In the genomic region with DNA sequence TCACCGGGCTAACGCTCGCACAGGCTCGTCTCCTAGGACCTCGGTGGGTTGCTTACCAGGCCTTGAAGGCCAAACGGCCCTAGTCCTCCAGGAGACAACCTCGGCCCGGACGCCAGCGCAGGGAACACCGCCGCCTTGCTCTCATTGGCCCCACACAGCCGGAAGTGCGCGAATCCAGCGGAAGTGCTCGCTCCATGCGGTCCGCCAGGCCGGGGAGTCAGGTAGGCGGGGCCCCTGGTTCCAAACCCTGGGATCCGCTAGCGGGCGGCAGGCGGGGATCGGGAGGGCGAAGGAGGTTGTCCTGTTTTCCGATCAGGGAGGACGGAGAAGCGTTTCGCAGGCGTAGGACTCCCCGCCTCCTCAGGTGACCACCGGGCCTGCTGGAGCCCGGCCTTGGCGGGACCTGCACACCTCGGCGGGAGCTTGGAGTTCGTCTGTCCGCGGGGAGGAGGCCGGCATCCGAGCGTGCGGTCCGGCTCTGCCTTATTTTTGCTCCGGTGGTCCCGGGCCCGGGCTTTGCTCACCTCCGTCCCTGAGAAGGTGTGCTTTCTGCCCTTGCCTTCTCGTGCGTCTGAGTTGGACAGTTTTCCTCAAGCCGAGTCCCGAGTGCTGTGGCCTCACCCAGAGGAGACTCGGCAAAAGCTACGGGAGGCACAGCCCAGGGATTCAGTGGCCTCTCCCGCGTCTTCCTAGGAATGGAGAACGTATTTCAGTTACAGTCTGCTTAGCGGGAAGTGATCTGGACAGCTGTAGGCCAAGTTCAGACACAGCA, we compare ENCODE assay signal across 8 mouse cellular contexts. TPM values are rescaled to one million over a fixed set of nuclear protein-coding genes. Genes with fewer than 3 reads are reported as not detected.
DNase-seq lines count a peak whose midpoint lies in the region; ATAC-seq lines count a peak whose summit lies in the region.

A gene (minus strand): TSS at position 150 of the 772 bp plus-strand sequence.
A gene (plus strand): TSS at position 177 of the 772 bp plus-strand sequence.

- H3K4me1 ChIP-seq in brown adipose tissue, adult 24 weeks (ENCODE audit: control insufficient read depth, insufficient read depth, insufficient read length, low read length), result no peaks in the 10 kb centered on the region
- peaks cover 6 to 12% of the 10 kb centered on the region in 2 experiments for H3K4me1 ChIP-seq in heart, embryonic 14.5 days (ENCODE audit: control insufficient read depth in 2 of 2, insufficient read depth in 2 of 2, low read length in 2 of 2)
- H3K4me1 ChIP-seq in liver, embryonic 13.5 days (replicated peaks), result peaks cover 17% of the 10 kb centered on the region
- H3K4me1 ChIP-seq in stomach, embryonic 16.5 days (ENCODE audit: control insufficient read depth, insufficient read depth, low read length), result peaks cover 11% of the 10 kb centered on the region

- under 1% methylated on average over 60 of the region's 60 CpGs for WGBS in heart, embryonic 14.5 days
- under 1% methylated on average over 60 of the region's 60 CpGs for WGBS in liver, embryonic 13.5 days (ENCODE audit: insufficient replicate concordance)
- under 1% methylated on average over 60 of the region's 60 CpGs for whole genome bisulfite sequencing in stomach, embryonic 16.5 days

- H3K9me3 ChIP-seq in heart, embryonic 14.5 days (ENCODE audit: control insufficient read depth, low read length), result no peaks in the 10 kb centered on the region
- no peaks in the 10 kb centered on the region for H3K9me3 ChIP-seq in liver, embryonic 13.5 days (replicated peaks)
- H3K9me3 ChIP-seq in stomach, embryonic 16.5 days (replicated peaks; ENCODE audit: control insufficient read depth, low read length), result no peaks in the 10 kb centered on the region

- peaks cover 38% of the 10 kb centered on the region for H3K36me3 ChIP-seq in heart, embryonic 14.5 days (ENCODE audit: control insufficient read depth, insufficient read depth, low read length)
- peaks cover 37% of the 10 kb centered on the region for H3K36me3 ChIP-seq in liver, embryonic 13.5 days
- H3K36me3 ChIP-seq in stomach, embryonic 16.5 days (ENCODE audit: control insufficient read depth, insufficient read depth, low read length), result no peaks in the 10 kb centered on the region

- DNase-seq in CD4-positive, CD25-positive, alpha-beta regulatory T cell, adult 2 months (ENCODE audit: low read depth, low spot score), result peak; percentile 94
- DNase-seq in fat pad, adult 2 months (ENCODE audit: extremely low read depth, low read depth, low spot score), result peak; percentile 33
- peak; percentile 96 for DNase-seq in kidney, postnatal 14 days
- peak; percentile 90 for DNase-seq in liver, embryonic 13.5 days
- peak; percentile 98 for DNase-seq in neural tube, embryonic 10.5 days (ENCODE audit: extremely low spot score, low spot score)

- peak within 1 kb of the TSS; percentile 73 for H3K4me2 ChIP-seq in heart, embryonic 14.5 days (ENCODE audit: low read length)
- peak within 1 kb of the TSS; percentile 84 for H3K4me2 ChIP-seq in liver, embryonic 13.5 days
- peak within 1 kb of the TSS; percentile 61 for H3K4me2 ChIP-seq in stomach, embryonic 16.5 days (ENCODE audit: low read depth, low read length)

- peak; percentile 96 for ATAC-seq in heart, embryonic 14.5 days (ENCODE audit: insufficient number of reproducible peaks, insufficient read depth, low FRiP score, low read depth)
- ATAC-seq in liver, embryonic 13.5 days (ENCODE audit: low read depth), result peak; percentile 98
- peak; percentile 96 for ATAC-seq in stomach, embryonic 16.5 days (ENCODE audit: insufficient read depth, low FRiP score)

- H3K27ac ChIP-seq in brown adipose tissue, adult 24 weeks (replicated peaks; ENCODE audit: low read depth, low read length), result peak within 1 kb of the TSS; percentile 96
- H3K27ac ChIP-seq in heart, embryonic 14.5 days (replicated peaks in 1 of 2; ENCODE audit: control insufficient read depth in 1 of 2, insufficient read depth in 1 of 2, low read depth in 2 of 2, low read length in 2 of 2), result peak within 1 kb of the TSS; percentile 78 to 90
- H3K27ac ChIP-seq in liver, embryonic 13.5 days, result peak within 1 kb of the TSS; percentile 49
- peak within 1 kb of the TSS; percentile 79 for H3K27ac ChIP-seq in stomach, embryonic 16.5 days (ENCODE audit: low read length)

- H3K27me3 ChIP-seq in heart, embryonic 14.5 days (ENCODE audit: control insufficient read depth, insufficient read depth, low read length), result no peaks in the 10 kb centered on the region
- H3K27me3 ChIP-seq in liver, embryonic 13.5 days, result no peaks in the 10 kb centered on the region
- no peaks in the 10 kb centered on the region for H3K27me3 ChIP-seq in stomach, embryonic 16.5 days (ENCODE audit: control insufficient read depth, insufficient read depth, low read length)

- peak within 1 kb of the TSS; percentile 76 for H3K4me3 ChIP-seq in brown adipose tissue, adult 24 weeks (ENCODE audit: insufficient read depth, low read depth, low read length)
- H3K4me3 ChIP-seq in heart, embryonic 14.5 days (ENCODE audit: control insufficient read depth in 1 of 2, insufficient read depth in 1 of 2, low read depth in 1 of 2, low read length in 2 of 2), result peak within 1 kb of the TSS; percentile 76 to 91
- peak within 1 kb of the TSS; percentile 80 for H3K4me3 ChIP-seq in liver, embryonic 13.5 days (replicated peaks)
- peak within 1 kb of the TSS; percentile 74 for H3K4me3 ChIP-seq in stomach, embryonic 16.5 days (replicated peaks; ENCODE audit: low read length)

- peak within 1 kb of the TSS; percentile 84 for H3K9ac ChIP-seq in heart, embryonic 14.5 days (ENCODE audit: low read length)
- H3K9ac ChIP-seq in liver, embryonic 13.5 days, result peak within 1 kb of the TSS; percentile 85
- H3K9ac ChIP-seq in stomach, embryonic 16.5 days (ENCODE audit: low read length), result peak within 1 kb of the TSS; percentile 86

RNA-seq across cellular contexts. Expression of the first gene that starts in this region (rescaled TPM):
- polyA plus RNA-seq in brown adipose tissue, adult 24 weeks (2012; ENCODE audit: insufficient read depth, insufficient read length, missing spikeins), result 17.7 and 20.2 TPM in 2 replicates
- 13.4 and 14.8 TPM in 2 replicates for polyA plus RNA-seq in heart, embryonic 14.5 days (2014; fragmentation: Nextera tagmentation; extraction: Ambion mirVana)
- 6.5 and 6.7 TPM in 2 replicates for polyA plus RNA-seq in liver, embryonic 13.5 days (2015; fragmentation: Nextera tagmentation; extraction: Ambion mirVana)
- polyA plus RNA-seq in stomach, embryonic 16.5 days (2015; fragmentation: Nextera tagmentation; extraction: Ambion mirVana), result 9.3 and 9.6 TPM in 2 replicates

RNA-seq across cellular contexts. Expression of the second gene that starts in this region (rescaled TPM):
- 40.2 and 40.9 TPM in 2 replicates for polyA plus RNA-seq in brown adipose tissue, adult 24 weeks (2012; ENCODE audit: insufficient read depth, insufficient read length, missing spikeins)
- 32.1 and 39.8 TPM in 2 replicates for polyA plus RNA-seq in heart, embryonic 14.5 days (2014; fragmentation: Nextera tagmentation; extraction: Ambion mirVana)
- 19.6 and 20.5 TPM in 2 replicates for polyA plus RNA-seq in liver, embryonic 13.5 days (2015; fragmentation: Nextera tagmentation; extraction: Ambion mirVana)
- polyA plus RNA-seq in stomach, embryonic 16.5 days (2015; fragmentation: Nextera tagmentation; extraction: Ambion mirVana), result 33.3 and 35.9 TPM in 2 replicates

Comparison
In these comparisons a context has a peak if more than half of its experiments do, and no peak if none do; other contexts are left out.
1. Peak in every context shown above with its lines: DNase-seq, ATAC-seq, H3K4me3 ChIP-seq and H3K27ac ChIP-seq.
2. DNase-seq: peak in every context shown above with its lines; median percentile 98 in neural tube, embryonic 10.5 days; 96 in kidney, postnatal 14 days; 94 in CD4-positive, CD25-positive, alpha-beta regulatory T cell, adult 2 months; 90 in liver, embryonic 13.5 days; 33 in fat pad, adult 2 months.